8 mouse cellular contexts compared by ENCODE assay signal in the genomic region with DNA sequence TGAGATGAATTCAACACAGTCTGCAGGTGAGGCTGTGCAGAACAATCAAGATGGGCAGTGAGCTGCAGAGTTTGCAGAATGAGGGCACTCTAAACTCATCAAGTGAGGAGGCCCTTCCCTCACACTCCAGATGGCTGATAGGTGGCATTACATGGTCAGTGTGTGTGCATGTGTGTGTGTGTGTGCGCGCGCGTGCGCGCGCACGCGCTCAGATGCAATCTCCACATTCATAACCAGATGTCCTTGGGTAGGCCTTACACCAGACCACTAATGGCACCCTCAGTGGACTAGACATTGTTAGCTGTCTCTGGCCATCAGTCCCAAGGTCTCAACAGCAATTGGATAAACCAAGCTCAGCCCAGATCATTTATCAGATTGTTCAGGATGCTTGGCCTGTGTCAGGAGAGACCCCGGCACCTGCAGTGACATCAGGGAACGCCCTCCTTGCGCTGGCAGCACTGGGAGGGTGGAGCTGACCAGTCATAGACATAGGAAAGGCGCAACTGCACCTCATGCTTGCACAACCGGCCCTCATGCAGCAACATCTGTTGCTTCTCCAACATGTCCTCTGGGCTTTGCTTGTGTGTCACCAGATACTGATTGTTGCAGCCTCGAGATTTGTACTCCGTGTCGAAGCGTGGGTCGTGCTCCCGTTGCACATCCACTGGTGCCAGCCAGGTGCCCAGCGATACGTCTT. TPM values are rescaled to one million over a fixed set of nuclear protein-coding genes. Genes with fewer than 3 reads are reported as not detected.
DNase-seq lines count a peak whose midpoint lies in the region; ATAC-seq and TF ChIP-seq lines count a peak whose summit lies in the region.

No protein-coding gene starts in this region.

- H3K4me3 ChIP-seq in erythroblast, embryonic 14.5 days (replicated peaks), result peak overlapping the region; percentile 78
- H3K4me3 ChIP-seq in CH12.LX (replicated peaks in 1 of 3; ENCODE audit: low read depth in 2 of 3, low read length in 2 of 3, poor library complexity in 1 of 3), result peak overlapping the region; percentile 56 to 84 (median 70)
- peak overlapping the region; percentile 73 for H3K4me3 ChIP-seq in forebrain, embryonic 12.5 days (replicated peaks)
- H3K4me3 ChIP-seq in limb, embryonic 14.5 days (replicated peaks; ENCODE audit: low read length), result peak overlapping the region; percentile 88
- peak overlapping the region; percentile 80 for H3K4me3 ChIP-seq in midbrain, embryonic 15.5 days

- no peak for DNase-seq in CH12.LX (ENCODE audit: extremely low read depth)
- DNase-seq in limb, embryonic 14.5 days (ENCODE audit: low spot score), result no peak
- no peak for DNase-seq in cerebellum, postnatal 25 days

- no peak for TF ChIP-seq CTCF in CH12.LX (conservative IDR thresholded peaks at IDR 0.05 in 1 of 2, IDR thresholded peaks at IDR 0.05 in 1 of 2; ENCODE audit: low read depth in 2 of 2, low read length in 2 of 2)

- TF ChIP-seq POLR2A in CH12.LX (IDR thresholded peaks at IDR 0.05; ENCODE audit: low read depth, low read length), result peak; percentile 16; the same call in 1 of the 2 replicates
- TF ChIP-seq POLR2A in limb, embryonic 14.5 days (IDR thresholded peaks at IDR 0.05; ENCODE audit: borderline replicate concordance, extremely low read depth, insufficient read depth, insufficient read length), result no peak

- dilution Hi-C loops in CH12.LX (cut with MboI; ENCODE audit: extremely low pct_ligation_motif_present, extremely low pct_unique_long_range_greater_than_20kb, low sequenced_read_pairs), result no loop called here

- TF ChIP-seq EP300 in CH12.LX (IDR thresholded peaks at IDR 0.05; ENCODE audit: low read length), result no peak

- ATAC-seq in erythroblast, adult 5-6 weeks (replicated peaks; ENCODE audit: low FRiP score, poor library complexity, severe bottlenecking), result no peak
- no peak for ATAC-seq in forebrain, embryonic 12.5 days (ENCODE audit: low FRiP score)
- ATAC-seq in limb, embryonic 14.5 days (ENCODE audit: low FRiP score, low read depth), result no peak
- ATAC-seq in midbrain, embryonic 15.5 days (replicated peaks), result peak; percentile 6; the same call in 1 of the 2 replicates
- ATAC-seq in activated CD4-positive, CD25-positive, alpha-beta regulatory T cell, adult 4 months, result no peak

- H3K4me1 ChIP-seq in erythroblast, embryonic 14.5 days (ENCODE audit: control insufficient read depth), result peaks cover 71% of the 10 kb centered on the region
- peaks cover 11 to 38% of the 10 kb centered on the region in 2 experiments for H3K4me1 ChIP-seq in CH12.LX (ENCODE audit: control insufficient read depth in 1 of 2, insufficient read depth in 2 of 2)
- H3K4me1 ChIP-seq in forebrain, embryonic 12.5 days, result peaks cover 26% of the 10 kb centered on the region
- H3K4me1 ChIP-seq in limb, embryonic 14.5 days (ENCODE audit: control insufficient read depth, insufficient read depth, low read length), result peaks cover 19% of the 10 kb centered on the region
- H3K4me1 ChIP-seq in midbrain, embryonic 15.5 days, result peaks cover 31% of the 10 kb centered on the region

- peaks cover 17% of the 10 kb centered on the region for H3K36me3 ChIP-seq in erythroblast, embryonic 14.5 days (ENCODE audit: control insufficient read depth)
- H3K36me3 ChIP-seq in CH12.LX (replicated peaks in 1 of 2; ENCODE audit: control insufficient read depth in 1 of 2, insufficient read depth in 1 of 2, low read length in 1 of 2), result peaks cover 4 to 27% of the 10 kb centered on the region in 2 experiments
- H3K36me3 ChIP-seq in forebrain, embryonic 12.5 days (replicated peaks), result peaks cover 13% of the 10 kb centered on the region
- H3K36me3 ChIP-seq in limb, embryonic 14.5 days (ENCODE audit: control insufficient read depth, insufficient read depth, low read length), result peaks cover 7% of the 10 kb centered on the region
- no peaks in the 10 kb centered on the region for H3K36me3 ChIP-seq in midbrain, embryonic 15.5 days (replicated peaks)

- peak overlapping the region; percentile 82 for H3K4me2 ChIP-seq in CH12.LX (ENCODE audit: insufficient read depth, low read depth, poor library complexity, severe bottlenecking)
- peak overlapping the region; percentile 96 for H3K4me2 ChIP-seq in forebrain, embryonic 12.5 days
- peak overlapping the region; percentile 98 for H3K4me2 ChIP-seq in limb, embryonic 14.5 days (replicated peaks; ENCODE audit: low read depth, low read length, severe bottlenecking)
- peak overlapping the region; percentile 97 for H3K4me2 ChIP-seq in midbrain, embryonic 15.5 days

- no peaks in the 10 kb centered on the region for H3K9me3 ChIP-seq in erythroblast, embryonic 14.5 days (ENCODE audit: control insufficient read depth, low read length)
- peaks cover 4% of the 10 kb centered on the region for H3K9me3 ChIP-seq in CH12.LX (replicated peaks; ENCODE audit: low read length)
- H3K9me3 ChIP-seq in forebrain, embryonic 12.5 days, result no peaks in the 10 kb centered on the region
- no peaks in the 10 kb centered on the region for H3K9me3 ChIP-seq in limb, embryonic 14.5 days (ENCODE audit: control insufficient read depth, low read length)
- H3K9me3 ChIP-seq in midbrain, embryonic 15.5 days, result no peaks in the 10 kb centered on the region

- in situ Hi-C loops in CH12.LX (cut with MboI; ENCODE audit: low pct_ligation_motif_present, low pct_unique_long_range_greater_than_20kb, low sequenced_read_pairs), result no loop called here

- no peak overlapping the region; the same call in 1 of the 2 replicates for H3K27ac ChIP-seq in CH12.LX (ENCODE audit: insufficient read depth, low read depth)
- H3K27ac ChIP-seq in forebrain, embryonic 12.5 days, result 0 out of 2 replicates have a peak overlapping the region, but pooled peaks have one; percentile 95
- peak overlapping the region; percentile 95; the same call in 1 of the 2 replicates for H3K27ac ChIP-seq in limb, embryonic 14.5 days (replicated peaks; ENCODE audit: low read depth, low read length)
- H3K27ac ChIP-seq in midbrain, embryonic 15.5 days, result peak overlapping the region; percentile 97

- peak overlapping the region; percentile 65 for H3K9ac ChIP-seq in CH12.LX (ENCODE audit: insufficient read depth, low read depth)
- H3K9ac ChIP-seq in forebrain, embryonic 12.5 days, result peak overlapping the region; percentile 69
- H3K9ac ChIP-seq in limb, embryonic 14.5 days (ENCODE audit: low read depth, low read length, severe bottlenecking), result peak overlapping the region; percentile 79
- peak overlapping the region; percentile 79 for H3K9ac ChIP-seq in midbrain, embryonic 15.5 days

- no peak for TF ChIP-seq RAD21 in CH12.LX (IDR thresholded peaks at IDR 0.05; ENCODE audit: low read depth, low read length)

- peaks cover 36% of the 10 kb centered on the region for H3K79me2 ChIP-seq in CH12.LX (replicated peaks; ENCODE audit: control insufficient read depth, extremely low read depth, insufficient read depth, poor library complexity, severe bottlenecking)

- 89% methylated on average over 22 of the region's 22 CpGs for WGBS in forebrain, embryonic 12.5 days
- 86% methylated on average over 22 of the region's 22 CpGs for WGBS in limb, embryonic 14.5 days
- 89% methylated on average over 22 of the region's 22 CpGs for WGBS in midbrain, embryonic 15.5 days

- no peaks in the 10 kb centered on the region for H3K27me3 ChIP-seq in erythroblast, embryonic 14.5 days (ENCODE audit: control insufficient read depth)
- H3K27me3 ChIP-seq in CH12.LX (replicated peaks), result no peaks in the 10 kb centered on the region
- H3K27me3 ChIP-seq in forebrain, embryonic 12.5 days, result no peaks in the 10 kb centered on the region
- H3K27me3 ChIP-seq in limb, embryonic 14.5 days (ENCODE audit: control insufficient read depth, insufficient read depth, low read length), result no peaks in the 10 kb centered on the region
- H3K27me3 ChIP-seq in midbrain, embryonic 15.5 days (replicated peaks), result no peaks in the 10 kb centered on the region

RNA-seq across cellular contexts. Expression of gene B3galt6, which starts 1.1 kb away (rescaled TPM):
- 0.11 and 0.22 TPM in 2 replicates for polyA plus RNA-seq in erythroblast, embryonic 14.5 days (2012)
- total RNA-seq in erythroblast, adult 5-6 weeks (2015; ENCODE audit: low replicate concordance), result 1.0 and 4.4 TPM in 2 replicates
- 1.2 and 1.4 TPM in 2 replicates for total RNA-seq in erythroblast, adult 5-6 weeks (2017; ENCODE audit: low replicate concordance)
- 10.1 and 11.3 TPM in 2 replicates for total RNA-seq in CH12.LX (2012; rRNA removed)
- 8.6 and 9.9 TPM in 2 replicates for total RNA-seq in CH12.LX (2014; rRNA removed)
- polyA plus RNA-seq in CH12.LX (2012; ENCODE audit: insufficient read length, low read depth), result 3.1 and 3.4 TPM in 2 replicates
- 16.4 and 18.6 TPM in 2 replicates for polyA plus RNA-seq in forebrain, embryonic 12.5 days (2016; fragmentation: Nextera tagmentation; extraction: Ambion mirVana)
- polyA plus RNA-seq in limb, embryonic 14.5 days (2012; rRNA removed), result 11.3 and 15.2 TPM in 2 replicates
- 17.0 and 18.8 TPM in 2 replicates for polyA plus RNA-seq in limb, embryonic 14.5 days (2014; fragmentation: Nextera tagmentation; extraction: Ambion mirVana)
- polyA plus RNA-seq in midbrain, embryonic 15.5 days (2015; fragmentation: Nextera tagmentation; extraction: Ambion mirVana), result 38.5 and 38.9 TPM in 2 replicates
- under 1 TPM; 0.90 to 0.95 TPM for polyA plus RNA-seq in activated CD4-positive, CD25-positive, alpha-beta regulatory T cell, adult 4 months (2017; shearing (Covaris generic))

RNA-seq across cellular contexts. Expression of gene Sdf4, which starts 1.3 kb away (rescaled TPM):
- 3.2 and 4.3 TPM in 2 replicates for polyA plus RNA-seq in erythroblast, embryonic 14.5 days (2012)
- total RNA-seq in erythroblast, adult 5-6 weeks (2015; ENCODE audit: low replicate concordance), result 11.1 and 16.7 TPM in 2 replicates
- 101 and 127 TPM in 2 replicates for total RNA-seq in erythroblast, adult 5-6 weeks (2017; ENCODE audit: low replicate concordance)
- 193 and 211 TPM in 2 replicates for total RNA-seq in CH12.LX (2012; rRNA removed)
- total RNA-seq in CH12.LX (2014; rRNA removed), result 210 and 227 TPM in 2 replicates
- 167 and 193 TPM in 2 replicates for polyA plus RNA-seq in CH12.LX (2012; ENCODE audit: insufficient read length, low read depth)
- 115 and 117 TPM in 2 replicates for polyA plus RNA-seq in forebrain, embryonic 12.5 days (2016; fragmentation: Nextera tagmentation; extraction: Ambion mirVana)
- 52.4 and 74.5 TPM in 2 replicates for polyA plus RNA-seq in limb, embryonic 14.5 days (2012; rRNA removed)
- 171 TPM in 2 replicates for polyA plus RNA-seq in limb, embryonic 14.5 days (2014; fragmentation: Nextera tagmentation; extraction: Ambion mirVana)
- 113 and 118 TPM in 2 replicates for polyA plus RNA-seq in midbrain, embryonic 15.5 days (2015; fragmentation: Nextera tagmentation; extraction: Ambion mirVana)
- polyA plus RNA-seq in activated CD4-positive, CD25-positive, alpha-beta regulatory T cell, adult 4 months (2017; shearing (Covaris generic)), result 100 to 1,000 TPM; 464 to 478 TPM

RNA-seq across cellular contexts. Expression of gene Tnfrsf4, which starts 22.3 kb away (rescaled TPM):
- polyA plus RNA-seq in erythroblast, embryonic 14.5 days (2012), result 0.11 and 0.24 TPM in 2 replicates
- total RNA-seq in erythroblast, adult 5-6 weeks (2015; ENCODE audit: low replicate concordance), result 5.2 TPM in 1 of 2 replicates, not detected in the other
- 5.5 TPM in 1 of 2 replicates, not detected in the other for total RNA-seq in erythroblast, adult 5-6 weeks (2017; ENCODE audit: low replicate concordance)
- total RNA-seq in CH12.LX (2012; rRNA removed) (21.7 and 28.2 TPM in 2 replicates), CH12.LX (2014; rRNA removed) (73.5 and 86.1 TPM in 2 replicates)
- polyA plus RNA-seq in CH12.LX (2012; ENCODE audit: insufficient read length, low read depth), result 63.8 and 81.1 TPM in 2 replicates
- 0.70 and 1.2 TPM in 2 replicates for polyA plus RNA-seq in forebrain, embryonic 12.5 days (2016; fragmentation: Nextera tagmentation; extraction: Ambion mirVana)
- polyA plus RNA-seq in limb, embryonic 14.5 days (2012; rRNA removed), result 4.8 and 5.8 TPM in 2 replicates
- 0.58 and 0.65 TPM in 2 replicates for polyA plus RNA-seq in limb, embryonic 14.5 days (2014; fragmentation: Nextera tagmentation; extraction: Ambion mirVana)
- 0.56 and 0.83 TPM in 2 replicates for polyA plus RNA-seq in midbrain, embryonic 15.5 days (2015; fragmentation: Nextera tagmentation; extraction: Ambion mirVana)
- 100 to 1,000 TPM; 802 to 961 TPM for polyA plus RNA-seq in activated CD4-positive, CD25-positive, alpha-beta regulatory T cell, adult 4 months (2017; shearing (Covaris generic))

RNA-seq across cellular contexts. Expression of gene C1qtnf12, which starts 29.2 kb away (rescaled TPM):
- 7.7 and 11.5 TPM in 2 replicates for polyA plus RNA-seq in erythroblast, embryonic 14.5 days (2012)
- total RNA-seq in erythroblast, adult 5-6 weeks (2015; ENCODE audit: low replicate concordance), result 99.9 and 100 TPM in 2 replicates
- total RNA-seq in erythroblast, adult 5-6 weeks (2017; ENCODE audit: low replicate concordance), result 21.5 and 35.8 TPM in 2 replicates
- total RNA-seq in CH12.LX (2012; rRNA removed), result 21.0 and 21.1 TPM in 2 replicates
- 24.5 and 25.3 TPM in 2 replicates for total RNA-seq in CH12.LX (2014; rRNA removed)
- 25.0 and 27.6 TPM in 2 replicates for polyA plus RNA-seq in CH12.LX (2012; ENCODE audit: insufficient read length, low read depth)
- 10.9 and 11.6 TPM in 2 replicates for polyA plus RNA-seq in forebrain, embryonic 12.5 days (2016; fragmentation: Nextera tagmentation; extraction: Ambion mirVana)
- 37.0 and 44.3 TPM in 2 replicates for polyA plus RNA-seq in limb, embryonic 14.5 days (2012; rRNA removed)
- polyA plus RNA-seq in limb, embryonic 14.5 days (2014; fragmentation: Nextera tagmentation; extraction: Ambion mirVana), result 52.3 and 56.6 TPM in 2 replicates
- polyA plus RNA-seq in midbrain, embryonic 15.5 days (2015; fragmentation: Nextera tagmentation; extraction: Ambion mirVana), result 6.8 and 9.5 TPM in 2 replicates
- 1 to 10 TPM; 2.5 to 5.7 TPM for polyA plus RNA-seq in activated CD4-positive, CD25-positive, alpha-beta regulatory T cell, adult 4 months (2017; shearing (Covaris generic))

RNA-seq across cellular contexts. Expression of gene Tnfrsf18, which starts 34.6 kb away (rescaled TPM):
- polyA plus RNA-seq in erythroblast, embryonic 14.5 days (2012), result not detected in 2 replicates
- 16.5 TPM in 1 of 2 replicates, not detected in the other for total RNA-seq in erythroblast, adult 5-6 weeks (2015; ENCODE audit: low replicate concordance)
- total RNA-seq in erythroblast, adult 5-6 weeks (2017; ENCODE audit: low replicate concordance), result 2.3 and 2.9 TPM in 2 replicates
- total RNA-seq in CH12.LX (2012; rRNA removed) (52.1 and 76.1 TPM in 2 replicates), CH12.LX (2014; rRNA removed) (48.8 and 50.7 TPM in 2 replicates)
- 38.8 and 48.4 TPM in 2 replicates for polyA plus RNA-seq in CH12.LX (2012; ENCODE audit: insufficient read length, low read depth)
- 1.3 and 1.4 TPM in 2 replicates for polyA plus RNA-seq in forebrain, embryonic 12.5 days (2016; fragmentation: Nextera tagmentation; extraction: Ambion mirVana)
- 1.9 TPM in 2 replicates for polyA plus RNA-seq in limb, embryonic 14.5 days (2012; rRNA removed)
- 3.7 and 4.7 TPM in 2 replicates for polyA plus RNA-seq in limb, embryonic 14.5 days (2014; fragmentation: Nextera tagmentation; extraction: Ambion mirVana)
- 3.2 and 3.6 TPM in 2 replicates for polyA plus RNA-seq in midbrain, embryonic 15.5 days (2015; fragmentation: Nextera tagmentation; extraction: Ambion mirVana)
- 100 to 1,000 TPM; 770 to 845 TPM for polyA plus RNA-seq in activated CD4-positive, CD25-positive, alpha-beta regulatory T cell, adult 4 months (2017; shearing (Covaris generic))

Comparison
In these comparisons a context has a peak if more than half of its experiments do, and no peak if none do; other contexts are left out.
1. RNA of gene Sdf4, which starts 1.3 kb away (polyA plus RNA-seq): 464 to 478 TPM in activated CD4-positive, CD25-positive, alpha-beta regulatory T cell, adult 4 months, 52.4 to 171 TPM in limb, embryonic 14.5 days, 167 to 193 TPM in CH12.LX, 115 to 117 TPM in forebrain, embryonic 12.5 days and 113 to 118 TPM in midbrain, embryonic 15.5 days; 3.2 to 4.3 TPM in erythroblast, embryonic 14.5 days; every median in the first group is over 10 times any median in the second.
2. Peak in every context shown above with its lines, with median percentiles within 50 percentile points of each other: H3K4me3 ChIP-seq, H3K4me2 ChIP-seq and H3K9ac ChIP-seq.